Mouse (Mus musculus) kidney, adult 9 months (tissue): ENCODE results near the gene Sap18.
"Not testable (repeated sequence)": the region's sequence is repeated elsewhere in the genome, so short reads cannot be mapped to it uniquely, and the experiment has no call there.

Source experiments
- DNase-seq: peaks from one replicate; pipeline ENCODE4 v3.0.0; 2022

The Sap18 gene

DNA sequence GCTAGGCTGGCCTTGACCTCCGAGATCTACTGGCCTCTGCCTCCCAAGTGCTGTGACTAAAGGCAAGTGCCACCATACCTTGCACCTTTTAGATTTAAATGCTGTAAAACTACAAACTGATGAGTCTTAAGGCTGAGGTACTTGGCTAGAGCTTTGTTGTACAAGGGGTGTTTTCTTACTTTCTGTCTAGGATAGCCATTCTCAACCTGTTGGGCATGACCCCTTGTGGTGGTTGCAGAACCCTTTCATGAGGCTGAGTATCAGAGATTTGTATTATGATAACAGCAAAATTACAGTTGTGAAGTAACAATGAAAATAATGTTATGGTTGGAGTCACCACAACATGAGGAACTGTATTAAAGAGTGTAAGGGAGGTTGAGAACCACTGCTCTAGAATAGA, 29.3 kb downstream of the Sap18 start:
- DNase-seq, result no peak

GRCm38 (mm10) chr14:57833526-57833925, 35.5 kb downstream of the Sap18 start:
- DNase-seq, result no peak

DNA sequence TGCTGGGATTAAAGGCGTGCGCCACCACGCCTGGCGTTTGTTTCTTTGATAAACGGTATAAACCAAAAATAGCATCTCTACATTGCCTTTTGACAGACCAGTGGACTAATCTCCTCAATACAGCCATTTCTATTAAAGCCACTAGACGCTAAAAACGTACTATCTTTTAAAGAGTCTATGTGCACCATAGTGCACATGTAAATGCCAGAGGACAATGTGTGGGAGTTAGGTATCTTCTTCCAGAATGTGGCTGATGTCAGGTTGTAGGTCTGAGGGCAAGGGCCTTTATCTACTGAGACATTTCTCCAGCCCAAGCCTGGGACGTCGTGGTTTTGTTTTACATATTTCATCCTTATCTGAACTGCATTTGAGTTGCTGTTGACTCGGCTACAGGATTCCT, 37.2 kb downstream of the Sap18 start:
- no peak for DNase-seq

DNA sequence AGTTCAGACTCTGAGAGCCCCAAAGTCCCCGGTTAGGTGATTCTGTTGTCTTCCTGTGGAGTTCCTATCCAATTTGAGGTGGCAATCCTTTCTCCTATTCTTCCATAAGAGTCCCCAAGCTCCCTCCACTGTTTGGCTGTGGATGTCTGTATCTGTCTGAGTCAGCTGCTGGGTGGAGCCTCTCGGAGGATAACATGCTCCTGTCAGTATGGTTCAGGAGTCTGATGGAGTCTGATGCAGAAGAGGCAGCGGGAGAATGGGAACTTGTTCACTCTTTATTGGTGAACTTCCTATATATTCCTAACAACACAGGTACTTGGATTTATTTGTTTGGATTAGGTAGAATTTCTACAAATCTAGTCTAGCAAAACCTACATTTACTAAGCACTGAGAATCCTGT, 46.6 kb downstream of the Sap18 start:
- no peak for DNase-seq

- not testable (repeated sequence) for DNase-seq
Observed at GRCm38 (mm10) chr14:57848061-57848460, 50.1 kb downstream of the Sap18 start.

GRCm38 (mm10) chr14:57848646-57849045, 50.7 kb downstream of the Sap18 start:
- no peak for DNase-seq

- DNase-seq, result no peak
Observed at GRCm38 (mm10) chr14:57850330-57850729, 52.4 kb downstream of the Sap18 start.

- no peak for DNase-seq
Observed at GRCm38 (mm10) chr14:57852961-57853360, 55.0 kb downstream of the Sap18 start.

DNA sequence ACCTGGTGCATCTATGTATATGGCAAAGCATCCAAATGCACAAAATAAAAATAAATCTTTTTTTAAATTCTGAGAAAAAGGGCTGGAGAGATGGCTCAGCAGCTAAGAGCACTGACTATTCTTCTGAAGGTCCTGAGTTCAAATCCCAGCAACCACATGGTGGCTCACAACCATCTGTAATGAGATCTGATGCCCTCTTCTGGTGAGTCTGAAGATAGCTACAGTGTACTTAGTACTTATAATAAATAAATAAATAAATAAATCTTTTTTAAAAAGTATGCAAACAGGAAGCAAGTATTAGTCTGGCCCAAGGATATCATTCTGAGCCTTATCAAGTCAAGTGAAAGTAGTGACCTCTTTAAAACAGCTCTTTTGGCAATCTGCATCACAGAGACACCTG, 58.1 kb downstream of the Sap18 start:
- not testable (repeated sequence) for DNase-seq
